Mouse (Mus musculus): ENCODE measurements around the gene Cdx2.

Cdx2 gene

GRCm38 (mm10) chr5:147293127-147293910 lies 13.8 kb downstream of the Cdx2 start:
- no peak for DNase-seq (ENCODE audit: low spot score in 2 of 2)

GRCm38 (mm10) chr5:147292506-147293120 lies 14.5 kb downstream of the Cdx2 start:
- DNase-seq (ENCODE audit: low spot score in 2 of 2): no peak

GRCm38 (mm10) chr5:147291764-147292505 lies 15.1 kb downstream of the Cdx2 start:
- no peak for DNase-seq (ENCODE audit: low spot score in 2 of 2)

GRCm38 (mm10) chr5:147284365-147284764 lies 22.7 kb downstream of the Cdx2 start:
- no peak for DNase-seq (ENCODE audit: low spot score in 2 of 2)

GRCm38 (mm10) chr5:147277547-147277925 lies 29.5 kb downstream of the Cdx2 start:
- no peak for DNase-seq (ENCODE audit: low spot score in 2 of 2)

GRCm38 (mm10) chr5:147276701-147277546 lies 30.1 kb downstream of the Cdx2 start:
- DNase-seq (ENCODE audit: low spot score in 2 of 2): no peak

GRCm38 (mm10) chr5:147275761-147276160 lies 31.3 kb downstream of the Cdx2 start:
- no peak for DNase-seq (ENCODE audit: low spot score in 2 of 2)

GRCm38 (mm10) chr5:147274174-147275141 lies 32.6 kb downstream of the Cdx2 start:
- DNase-seq (ENCODE audit: low spot score in 2 of 2): no peak

GRCm38 (mm10) chr5:147272808-147273345 lies 34.2 kb downstream of the Cdx2 start:
- DNase-seq (ENCODE audit: low spot score in 2 of 2): no peak

- no peak for DNase-seq (ENCODE audit: low spot score in 2 of 2)
Observed at GRCm38 (mm10) chr5:147272046-147272807, 34.8 kb downstream of the Cdx2 start.

- no peak for DNase-seq (ENCODE audit: low spot score in 2 of 2)
Observed at GRCm38 (mm10) chr5:147270673-147271655, 36.1 kb downstream of the Cdx2 start.

GRCm38 (mm10) chr5:147269926-147270672 lies 37.0 kb downstream of the Cdx2 start, which contains the start of gene Pdx1:
Gene Pdx1, plus strand, starts transcription at chr5:147269959.
- no peak for DNase-seq (ENCODE audit: low spot score in 2 of 2)

- no peak for DNase-seq (ENCODE audit: low spot score in 2 of 2)
Observed at GRCm38 (mm10) chr5:147269371-147269770, 37.7 kb downstream of the Cdx2 start.

- DNase-seq (ENCODE audit: low spot score in 2 of 2): no peak
Observed at GRCm38 (mm10) chr5:147268728-147269127, 38.3 kb downstream of the Cdx2 start.

- no peak for DNase-seq (ENCODE audit: low spot score in 2 of 2)
Observed at GRCm38 (mm10) chr5:147267434-147267833, 39.6 kb downstream of the Cdx2 start.

- DNase-seq (ENCODE audit: low spot score in 2 of 2): no peak
Observed at GRCm38 (mm10) chr5:147263945-147264344, 43.1 kb downstream of the Cdx2 start.

GRCm38 (mm10) chr5:147261899-147262541 lies 45.0 kb downstream of the Cdx2 start:
- DNase-seq (ENCODE audit: low spot score in 2 of 2): no peak

All from urinary bladder, adult 18-20 months (tissue).